Mouse (Mus musculus) ES-Bruce4 (cell line): ENCODE data around the gene Trmt13. TPM values are rescaled to one million over a fixed set of nuclear protein-coding genes. Genes with fewer than 3 reads are reported as not detected.
"Not testable (repeated sequence)": the region's sequence is repeated elsewhere in the genome, so short reads cannot be mapped to it uniquely, and the experiment has no call there.

Experiments
- H3K27ac ChIP-seq: 2 replicates; pipeline ENCODE4 v1.5.1; 2012; ENCODE audit warnings: low read length, inconsistent platforms; ENCODE audit not compliant: insufficient read depth
- H3K27me3 ChIP-seq: 2 replicates; pipeline ENCODE4 v1.6.1; 2012; ENCODE audit warnings: mild to moderate bottlenecking, low read length, inconsistent platforms; ENCODE audit not compliant: control insufficient read depth, poor library complexity, insufficient read depth, severe bottlenecking
- H3K36me3 ChIP-seq: 2 replicates; pipeline ENCODE4 v1.6.1; 2012; ENCODE audit warnings: inconsistent platforms, mild to moderate bottlenecking, low read length, moderate library complexity; ENCODE audit not compliant: control insufficient read depth, poor library complexity, insufficient read depth, severe bottlenecking
- H3K4me1 ChIP-seq: one replicate; pipeline ENCODE4 v1.8.1; 2011; ENCODE audit warnings: low read length; ENCODE audit not compliant: control insufficient read depth, insufficient read depth
- H3K4me3 ChIP-seq: 2 replicates; pipeline ENCODE4 v1.5.1; 2011; ENCODE audit warnings: low read depth, mild to moderate bottlenecking, low read length
- H3K9ac ChIP-seq: 2 replicates; pipeline ENCODE4 v1.6.1; 2012; ENCODE audit warnings: low read depth, mild to moderate bottlenecking, inconsistent platforms; ENCODE audit not compliant: poor library complexity, severe bottlenecking
- H3K9me3 ChIP-seq: replicated peaks from 2 replicates; pipeline ENCODE4 v1.6.1; 2012; ENCODE audit warnings: mild to moderate bottlenecking, low read length, inconsistent platforms; ENCODE audit not compliant: control insufficient read depth, poor library complexity, insufficient read depth, severe bottlenecking
- CTCF ChIP-seq: IDR thresholded peaks from one replicate; pipeline ENCODE4 v1.8.1; 2011; ENCODE audit warnings: low read depth, low read length
- EP300 ChIP-seq: IDR thresholded peaks from 2 replicates; pipeline ENCODE4 v1.6.1; 2011; ENCODE audit warnings: low read depth, low read length; ENCODE audit not compliant: insufficient read depth
- POLR2A ChIP-seq: IDR thresholded peaks from one replicate; pipeline ENCODE4 v1.8.1; 2011; ENCODE audit warnings: low read length; ENCODE audit not compliant: insufficient read depth
- polyA plus RNA-seq: library from polyadenylated mRNA; stranded (reverse); fragments of >200 nt; gene quantifications from 2 replicates; pipeline ENCODE4 v1.2.4, GENCODE M21; 2011; ENCODE audit warnings: low read depth; ENCODE audit not compliant: missing spikeins, insufficient read depth, insufficient read length

Trmt13 gene
- polyA plus RNA-seq, 1 experiment: 32.3 TPM

DNA sequence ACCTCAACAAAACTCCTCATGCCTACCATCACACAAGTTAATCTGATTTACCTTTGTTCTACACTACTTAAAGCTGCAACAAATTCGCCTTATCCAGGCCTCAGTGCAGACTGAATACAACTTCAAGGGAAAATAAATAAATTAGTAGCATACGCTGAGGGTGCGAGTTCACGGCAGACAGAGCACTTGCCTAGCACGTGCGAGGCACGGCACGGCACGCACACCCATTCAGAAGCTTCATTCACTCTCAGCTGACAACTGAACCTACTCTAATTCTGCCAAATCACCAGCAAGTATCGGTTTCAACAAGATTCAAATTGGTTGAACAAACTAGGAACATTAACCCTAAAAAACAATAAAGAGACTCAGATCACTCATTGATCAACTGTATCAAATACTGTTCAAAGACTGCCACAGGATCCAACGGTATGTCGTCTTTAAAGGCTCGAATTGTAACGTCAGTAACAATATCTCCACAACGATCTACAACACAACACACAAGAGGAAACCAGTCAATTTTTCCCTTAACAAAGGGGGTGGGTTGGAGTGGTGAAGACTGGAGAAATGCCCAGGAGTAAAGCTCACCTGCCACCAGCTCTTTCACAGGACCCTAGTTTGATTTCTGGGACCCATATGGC is 44.7 kb upstream of the Trmt13 start:
- TF ChIP-seq CTCF: no peak
- TF ChIP-seq EP300: no peak
- Histone ChIP-seq H3K36me3 (no peaks in the 10 kb centered on the region), H3K9ac (no peak overlapping the region), H3K27me3 (no peaks in the 10 kb centered on the region), H3K9me3 (no peaks in the 10 kb centered on the region), H3K4me1 (peaks cover 8% of the 10 kb centered on the region), H3K27ac (no peak overlapping the region), H3K4me3 (peak overlapping the region; percentile 40)

DNA sequence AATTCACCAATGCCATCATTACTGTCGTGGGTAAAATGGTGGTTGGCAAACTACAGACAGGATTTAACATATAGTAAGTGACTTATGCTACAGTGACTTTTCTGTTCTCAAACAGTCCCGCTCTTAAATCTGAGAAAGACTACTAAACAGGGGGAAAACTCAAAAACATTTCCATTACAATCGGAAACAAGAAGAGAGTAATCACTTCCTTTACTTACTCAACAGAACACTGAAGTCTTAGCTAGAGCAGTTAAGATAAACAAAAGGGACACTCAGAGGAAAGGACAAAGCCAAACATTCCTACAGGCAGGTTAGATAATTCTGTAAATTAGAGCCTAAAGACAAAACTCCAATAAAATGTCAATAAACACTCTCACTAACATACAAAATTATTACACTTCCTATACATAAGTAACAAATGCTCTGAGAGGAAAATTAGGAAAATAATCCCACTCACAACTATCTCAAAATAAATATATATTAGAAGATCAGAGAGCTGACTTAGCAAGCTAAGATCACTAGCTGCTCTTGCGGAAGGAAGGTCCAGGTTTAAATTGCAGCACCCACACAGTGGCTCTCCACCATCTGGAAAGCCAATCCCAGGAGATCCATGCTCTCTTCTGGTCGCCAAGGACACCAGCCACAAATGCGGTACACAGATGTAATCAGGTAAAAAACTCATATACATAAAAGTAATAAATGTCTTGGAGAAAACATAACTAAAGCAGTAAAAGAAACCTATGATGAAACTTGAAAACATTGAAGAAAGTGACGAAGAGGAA is 42.0 kb upstream of the Trmt13 start:
- Histone ChIP-seq H3K27me3 (no peaks in the 10 kb centered on the region), H3K36me3 (no peaks in the 10 kb centered on the region; the same call in 1 of the 2 replicates), H3K4me1 (peaks cover 8% of the 10 kb centered on the region), H3K4me3 (no peak overlapping the region), H3K9ac (no peak overlapping the region), H3K27ac (0 out of 2 replicates have a peak overlapping the region, but pooled peaks have one; percentile 15), H3K9me3 (no peaks in the 10 kb centered on the region)
- TF ChIP-seq CTCF (no peak), POLR2A (no peak), EP300 (no peak)

DNA sequence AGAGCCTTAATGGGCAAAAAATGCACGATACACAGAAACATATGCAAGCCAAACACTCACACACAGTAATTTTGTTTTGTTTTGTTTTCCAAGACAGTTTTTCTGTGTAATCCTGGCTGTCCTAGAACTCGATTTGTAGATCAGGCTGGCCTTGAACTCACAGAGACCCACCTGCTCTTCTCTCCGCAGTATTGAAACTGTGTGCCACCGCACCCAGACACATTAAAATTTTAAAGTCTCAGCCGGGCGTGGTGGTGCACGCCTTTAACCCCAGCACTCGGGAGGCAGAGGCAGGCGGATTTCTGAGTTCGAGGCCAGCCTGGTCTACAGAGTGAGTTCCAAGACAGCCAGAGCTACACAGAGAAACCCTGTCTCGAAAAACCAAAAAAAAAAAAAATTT is 39.7 kb upstream of the Trmt13 start:
- H3K27me3 ChIP-seq, H3K9me3 ChIP-seq, H3K36me3 ChIP-seq, H3K4me1 ChIP-seq, H3K4me3 ChIP-seq, H3K27ac ChIP-seq, H3K9ac ChIP-seq: not testable (repeated sequence)

DNA sequence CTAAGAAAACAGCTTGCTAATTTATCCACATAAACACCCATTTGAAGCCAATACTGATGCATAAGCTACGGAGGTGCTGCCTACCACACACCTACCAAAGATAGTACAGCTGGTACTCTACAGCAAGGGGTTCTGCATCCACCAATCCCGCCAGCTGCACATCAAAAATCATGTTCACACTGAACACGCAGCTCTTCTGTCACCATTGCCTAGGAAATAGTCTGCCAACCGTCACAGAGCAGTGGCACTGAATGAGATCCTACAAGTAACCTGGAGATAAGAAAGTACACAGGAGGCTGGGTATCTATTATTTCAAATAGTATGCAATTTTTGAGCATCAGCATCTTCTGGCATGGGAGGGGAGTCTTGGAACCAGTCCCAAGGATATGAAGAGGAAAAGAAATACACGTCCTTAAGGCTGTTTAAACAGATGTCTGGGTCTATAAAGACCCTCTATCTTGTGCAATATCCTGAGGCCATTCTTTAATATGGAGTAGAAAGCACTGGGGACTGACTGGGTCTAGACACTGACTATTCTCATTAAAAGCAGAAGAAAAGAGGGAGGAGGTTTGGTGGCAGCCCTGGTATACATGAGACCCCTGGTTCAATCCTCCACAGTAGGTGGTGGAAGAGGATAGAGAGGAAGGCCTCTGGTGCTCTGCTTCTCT is 39.0 kb upstream of the Trmt13 start:
- Histone ChIP-seq H3K4me1 (peaks cover 7% of the 10 kb centered on the region), H3K27me3 (no peaks in the 10 kb centered on the region), H3K9me3 (no peaks in the 10 kb centered on the region), H3K9ac (no peak overlapping the region), H3K36me3 (no peaks in the 10 kb centered on the region; the same call in none of the 2 replicates), H3K4me3 (no peak overlapping the region), H3K27ac (no peak overlapping the region)
- TF ChIP-seq EP300 (no peak), CTCF (no peak), POLR2A (no peak)

DNA sequence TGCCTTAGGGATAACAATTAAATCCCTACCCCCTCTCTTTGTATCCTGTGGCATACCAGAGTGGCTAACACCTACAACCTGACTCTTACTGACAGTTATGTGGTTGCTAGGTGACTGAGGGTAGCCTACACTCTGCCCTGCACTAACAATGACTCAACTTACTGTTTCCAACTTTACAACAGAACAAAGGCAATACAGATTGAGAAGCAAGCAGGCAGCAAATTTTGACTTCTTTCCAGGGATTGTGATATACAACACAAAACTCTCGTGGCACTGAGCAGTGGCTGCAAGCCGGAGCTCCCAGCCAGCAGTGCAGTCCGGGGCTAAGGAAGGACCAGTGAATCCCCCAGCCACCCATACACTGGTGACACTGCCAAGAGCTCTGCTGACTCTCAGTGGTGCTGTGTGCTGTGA is 37.7 kb upstream of the Trmt13 start:
- no peak for TF ChIP-seq EP300
- TF ChIP-seq POLR2A: no peak
- TF ChIP-seq CTCF: no peak
- H3K27me3 ChIP-seq: no peaks in the 10 kb centered on the region
- H3K9ac ChIP-seq: no peak overlapping the region
- H3K9me3 ChIP-seq: no peaks in the 10 kb centered on the region
- H3K27ac ChIP-seq: no peak overlapping the region
- peaks cover 7% of the 10 kb centered on the region for H3K4me1 ChIP-seq
- no peaks in the 10 kb centered on the region; the same call in none of the 2 replicates for H3K36me3 ChIP-seq
- no peak overlapping the region for H3K4me3 ChIP-seq

DNA sequence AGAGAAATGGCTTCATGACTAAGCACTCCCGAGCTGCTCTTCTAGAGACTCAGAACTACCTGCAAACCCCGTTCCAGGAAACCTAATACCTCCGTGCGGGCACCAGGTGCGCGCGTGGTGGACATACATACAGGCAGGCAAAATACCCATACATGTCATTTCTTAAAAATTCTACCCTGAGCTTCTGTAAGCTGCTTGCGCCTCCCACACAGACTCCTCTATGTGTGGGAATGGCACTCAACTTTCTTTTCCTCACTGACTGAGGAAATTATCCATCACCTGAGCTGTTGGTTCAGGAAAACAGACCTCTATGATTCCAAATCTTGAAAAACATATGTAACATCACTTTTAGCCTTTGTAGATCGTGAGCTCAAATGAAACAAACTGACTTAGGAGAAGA is 36.3 kb upstream of the Trmt13 start:
- peaks cover 9% of the 10 kb centered on the region for H3K36me3 ChIP-seq
- TF ChIP-seq CTCF (no peak), EP300 (no peak)
- H3K9me3 ChIP-seq: no peaks in the 10 kb centered on the region

More for the DNA sequence above, 36.3 kb upstream of the Trmt13 start:
- no peak overlapping the region for H3K27ac ChIP-seq
- no peak overlapping the region for H3K4me3 ChIP-seq
- H3K27me3 ChIP-seq: no peaks in the 10 kb centered on the region
- no peak overlapping the region for H3K9ac ChIP-seq
- H3K4me1 ChIP-seq: peaks cover 4% of the 10 kb centered on the region
